Mouse (Mus musculus): ENCODE results near the gene Cbr2.

- TF ChIP-seq CTCF (IDR thresholded peaks at IDR 0.05; ENCODE audit: low read depth), result no peak
- no peak for TF ChIP-seq EP300 (IDR thresholded peaks at IDR 0.05; ENCODE audit: low read depth)
Observed at GRCm38 (mm10) chr11:120689365-120689764, 42.5 kb downstream of the Cbr2 start.
